Mouse (Mus musculus): ENCODE measurements around the gene Map3k13. TPM values are rescaled to one million over a fixed set of nuclear protein-coding genes. Genes with fewer than 3 reads are reported as not detected.
"Not testable (repeated sequence)": the region's sequence is repeated elsewhere in the genome, so short reads cannot be mapped to it uniquely, and the experiment has no call there.

The Map3k13 gene
- polyA plus RNA-seq, 1 experiment from 2014 or later, result 0.67 TPM

DNA sequence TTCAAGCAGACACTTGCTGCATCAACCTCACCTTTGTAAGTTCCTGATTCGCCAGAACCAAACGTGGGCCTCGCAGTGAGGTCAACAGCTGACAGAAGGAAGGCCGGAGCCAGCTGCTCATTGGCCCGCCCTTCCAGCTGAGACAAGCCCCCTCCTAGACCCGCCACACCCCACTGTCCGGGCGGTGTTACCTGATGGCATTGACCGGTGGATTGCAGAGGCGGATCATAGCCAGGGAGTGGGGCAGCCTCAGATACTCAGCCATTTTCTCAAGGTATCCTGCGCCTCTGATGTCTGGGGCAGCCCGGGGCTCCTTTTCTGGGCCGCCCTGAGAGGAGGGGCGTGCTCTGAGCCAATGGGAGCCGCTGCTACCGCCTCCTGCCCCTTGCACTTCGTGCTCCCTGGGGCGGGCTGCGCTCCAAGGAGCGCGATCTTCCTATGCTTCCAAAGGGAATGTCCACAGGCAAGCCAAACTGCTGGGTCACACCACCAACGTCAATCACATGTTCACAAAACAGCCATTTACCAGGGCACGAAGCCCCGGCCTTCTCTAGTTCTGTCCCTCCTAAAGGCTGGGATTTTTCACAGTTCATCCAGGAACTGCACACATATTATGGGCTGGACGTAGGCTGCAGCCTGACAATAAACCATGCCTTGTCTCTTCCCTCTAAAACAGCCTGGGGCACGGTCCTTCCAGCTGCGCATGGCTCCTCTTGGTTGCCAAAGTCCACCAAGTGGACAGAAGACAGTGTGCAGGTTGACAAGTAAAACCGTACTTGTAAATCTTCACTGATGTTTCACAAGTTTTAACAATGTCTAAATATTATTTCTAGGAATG lies 6.4 kb upstream of the Map3k13 start, which contains the start of gene Ehhadh:
Ehhadh (minus strand) TSS at position 292 of the 838 bp plus-strand sequence.
- H3K27ac ChIP-seq (replicated peaks), result no peak within 1 kb of the TSS
- H3K4me2 ChIP-seq, result peak within 1 kb of the TSS; percentile 87
- H3K4me1 ChIP-seq, result peaks cover 18% of the 10 kb centered on the region
- no peaks in the 10 kb centered on the region for H3K36me3 ChIP-seq
- peak within 1 kb of the TSS; percentile 83 for H3K9ac ChIP-seq
- 7% methylated on average over 28 of the region's 28 CpGs for WGBS
- no peaks in the 10 kb centered on the region for H3K27me3 ChIP-seq (replicated peaks)
- H3K9me3 ChIP-seq, result no peaks in the 10 kb centered on the region
- peak within 1 kb of the TSS; percentile 70 for H3K4me3 ChIP-seq
- ATAC-seq (ENCODE audit: extremely low read depth, insufficient number of reproducible peaks, low FRiP score, low TSS enrichment), result peak; percentile 86

DNA sequence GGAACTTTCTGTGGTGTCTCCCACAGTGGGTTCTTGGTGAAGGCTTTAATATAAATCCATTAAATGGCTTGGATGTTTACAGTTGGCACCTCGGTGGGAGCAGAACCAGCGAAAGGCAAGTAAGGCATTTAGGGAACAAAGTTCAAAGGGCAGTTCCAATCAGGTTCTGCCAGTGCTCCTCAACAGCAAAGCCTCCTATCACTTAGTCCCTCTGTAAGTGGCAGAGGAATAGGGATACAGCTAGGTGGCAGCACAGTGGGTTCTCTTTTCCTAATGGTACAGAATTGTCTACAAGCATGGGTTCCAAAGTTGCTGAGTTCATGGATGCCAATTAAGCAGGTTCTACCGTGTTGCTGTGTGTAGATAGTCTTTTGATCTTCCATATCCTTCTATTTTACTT lies 5.6 kb upstream of the Map3k13 start:
- Histone ChIP-seq H3K36me3 (no peaks in the 10 kb centered on the region), H3K4me3 (no peak overlapping the region), H3K4me1 (peaks cover 21% of the 10 kb centered on the region), H3K9ac (no peak overlapping the region), H3K4me2 (no peak overlapping the region; the same call in 1 of the 2 replicates), H3K27me3 (replicated peaks) (no peaks in the 10 kb centered on the region), H3K9me3 (no peaks in the 10 kb centered on the region), H3K27ac (replicated peaks) (no peak overlapping the region)
- ATAC-seq (ENCODE audit: extremely low read depth, insufficient number of reproducible peaks, low FRiP score, low TSS enrichment), result no peak
- WGBS, result 43% methylated on average over 3 of the region's 3 CpGs

DNA sequence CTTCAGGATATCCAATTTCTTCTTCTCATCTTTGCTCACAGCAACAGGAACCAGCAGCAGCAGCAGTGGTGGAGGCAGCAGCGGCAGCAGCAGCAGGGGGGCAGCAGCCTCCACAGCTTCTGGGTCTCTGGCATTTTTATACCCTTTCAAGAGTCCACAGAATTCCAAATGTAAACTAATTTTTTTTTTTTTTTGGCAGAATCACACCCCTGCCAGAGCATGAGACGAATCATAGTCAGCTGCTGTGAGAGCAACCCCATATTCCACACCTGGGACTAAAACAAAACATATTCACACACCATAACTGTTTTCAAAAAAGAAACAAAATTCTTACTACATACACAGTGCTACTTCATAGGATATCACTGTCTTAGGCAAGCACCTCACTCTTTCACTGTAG lies 5.0 kb upstream of the Map3k13 start:
- Histone ChIP-seq H3K4me3 (no peak overlapping the region), H3K9me3 (no peaks in the 10 kb centered on the region), H3K9ac (no peak overlapping the region), H3K27me3 (replicated peaks) (no peaks in the 10 kb centered on the region), H3K4me2 (no peak overlapping the region), H3K4me1 (peaks cover 24% of the 10 kb centered on the region), H3K27ac (replicated peaks) (no peak overlapping the region), H3K36me3 (no peaks in the 10 kb centered on the region)
- no peak for ATAC-seq (ENCODE audit: extremely low read depth, insufficient number of reproducible peaks, low FRiP score, low TSS enrichment)
- 77% methylated on average over 2 of the region's 2 CpGs for WGBS

DNA sequence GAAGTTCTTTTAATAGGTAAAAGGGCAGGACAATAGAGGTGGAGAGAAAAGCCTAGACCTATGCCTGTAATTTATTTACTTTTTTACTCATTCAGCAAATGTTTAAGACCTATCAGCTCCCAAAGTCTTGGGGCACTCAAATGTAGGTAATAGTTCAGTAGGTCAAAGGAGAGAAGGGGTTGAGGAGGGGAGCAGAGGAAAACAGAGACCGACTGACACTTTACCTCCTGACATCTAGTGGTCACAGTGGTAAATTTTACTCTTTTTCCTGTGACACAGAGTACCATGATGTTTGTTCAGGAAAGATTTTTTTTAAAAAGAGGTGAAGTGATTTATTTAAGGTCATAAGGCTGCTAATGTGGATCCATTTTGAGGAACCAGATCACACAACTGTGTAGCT lies 3.7 kb upstream of the Map3k13 start:
- 13% methylated on average over 1 of the region's 1 CpGs for WGBS
- Histone ChIP-seq H3K9ac (no peak overlapping the region), H3K4me1 (peaks cover 30% of the 10 kb centered on the region), H3K9me3 (no peaks in the 10 kb centered on the region), H3K36me3 (no peaks in the 10 kb centered on the region), H3K4me3 (no peak overlapping the region), H3K27me3 (replicated peaks) (no peaks in the 10 kb centered on the region), H3K4me2 (no peak overlapping the region), H3K27ac (replicated peaks) (no peak overlapping the region)
- ATAC-seq (ENCODE audit: extremely low read depth, insufficient number of reproducible peaks, low FRiP score, low TSS enrichment), result no peak

DNA sequence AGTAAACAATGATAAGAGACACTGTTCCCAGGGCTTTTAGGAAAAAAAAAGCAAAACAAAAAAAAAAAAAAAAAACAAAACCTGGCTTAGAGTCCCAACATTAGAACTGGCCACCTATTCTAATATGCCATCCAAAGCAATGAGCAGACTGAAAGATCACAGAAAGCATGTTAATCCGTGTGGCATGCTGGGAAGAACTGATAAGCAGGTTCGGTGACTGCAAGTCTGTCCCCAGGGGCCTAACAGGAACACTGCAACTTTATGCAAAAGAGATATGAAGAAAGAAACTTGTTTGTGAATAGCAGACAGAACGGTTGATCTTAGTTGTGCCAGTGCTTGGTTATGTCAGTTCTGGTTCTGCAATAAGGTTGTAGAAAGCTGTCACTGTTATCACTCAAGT lies 2.4 kb upstream of the Map3k13 start:
- Histone ChIP-seq H3K9me3 (no peaks in the 10 kb centered on the region), H3K27ac (replicated peaks) (no peak overlapping the region), H3K4me3 (no peak overlapping the region), H3K4me2 (no peak overlapping the region), H3K27me3 (replicated peaks) (no peaks in the 10 kb centered on the region), H3K4me1 (peaks cover 32% of the 10 kb centered on the region), H3K36me3 (no peaks in the 10 kb centered on the region), H3K9ac (no peak overlapping the region)
- 26% methylated on average over 3 of the region's 3 CpGs for WGBS
- ATAC-seq (ENCODE audit: extremely low read depth, insufficient number of reproducible peaks, low FRiP score, low TSS enrichment), result no peak

DNA sequence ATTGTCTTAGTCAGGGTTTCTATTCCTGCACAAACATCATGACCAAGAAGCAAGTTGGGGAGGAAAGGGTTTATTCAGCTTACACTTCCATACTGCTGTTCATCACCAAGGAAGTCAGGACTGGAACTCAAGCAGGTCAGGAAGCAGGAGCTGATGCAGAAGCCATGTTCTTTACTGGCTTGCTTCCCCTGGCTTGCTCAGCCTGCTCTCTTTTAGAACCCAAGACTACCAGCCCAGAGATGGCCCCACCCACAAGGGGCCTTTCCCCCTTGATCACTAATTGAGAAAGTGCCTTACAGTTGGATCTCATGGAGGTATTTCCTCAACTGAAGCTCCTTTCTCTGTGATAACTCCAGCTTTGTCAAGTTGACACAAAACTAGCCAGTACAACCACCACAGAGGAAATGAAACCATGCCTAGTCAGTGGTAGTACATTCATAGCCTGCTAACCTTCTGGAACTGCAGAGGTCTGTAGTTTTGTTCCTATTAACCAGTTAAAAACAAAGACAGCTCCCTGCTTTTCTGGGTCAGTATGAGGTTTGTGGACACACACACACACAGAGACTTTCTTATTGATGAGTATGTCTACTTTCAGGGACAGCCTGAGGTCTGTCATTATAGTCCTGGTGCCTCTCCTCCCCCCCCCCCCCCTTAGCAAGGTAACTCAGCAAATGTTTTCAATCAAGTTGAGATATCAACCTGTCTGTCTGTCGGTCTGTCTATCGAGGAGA lies 901 bp upstream of the Map3k13 start:
- peak overlapping the region; percentile 90 for H3K9ac ChIP-seq
- H3K27me3 ChIP-seq (replicated peaks); H3K9me3 ChIP-seq; ATAC-seq (ENCODE audit: extremely low read depth, insufficient number of reproducible peaks, low FRiP score, low TSS enrichment); H3K36me3 ChIP-seq: not testable (repeated sequence)
- H3K4me1 ChIP-seq, result peaks cover 18% of the 10 kb centered on the region
- H3K4me2 ChIP-seq, result peak overlapping the region; percentile 90
- peak overlapping the region; percentile 89 for H3K4me3 ChIP-seq
- 26% methylated on average over 2 of the region's 2 CpGs for WGBS
- peak overlapping the region; percentile 89 for H3K27ac ChIP-seq (replicated peaks)

DNA sequence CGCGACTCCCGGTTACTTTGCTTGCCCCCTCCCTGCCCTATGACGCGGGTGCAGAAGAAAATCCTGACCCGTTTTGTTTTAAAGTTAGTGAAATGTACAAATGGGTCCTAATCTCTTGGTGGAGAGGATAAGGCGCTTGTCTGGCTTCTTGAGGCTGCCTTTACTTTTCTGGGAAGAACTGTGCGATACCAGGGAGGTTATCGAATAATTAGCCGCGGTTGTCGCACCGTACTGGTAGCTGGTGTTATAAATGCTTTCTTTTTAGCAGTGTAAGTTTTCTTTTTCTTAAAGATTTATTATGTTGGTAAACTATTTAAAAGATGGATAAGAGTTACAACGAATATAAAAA lies 525 bp downstream of the Map3k13 start:
- H3K9ac ChIP-seq, result peak overlapping the region; percentile 90
- WGBS, result 1% methylated on average over 14 of the region's 14 CpGs
- no peak for ATAC-seq (ENCODE audit: extremely low read depth, insufficient number of reproducible peaks, low FRiP score, low TSS enrichment)

DNA sequence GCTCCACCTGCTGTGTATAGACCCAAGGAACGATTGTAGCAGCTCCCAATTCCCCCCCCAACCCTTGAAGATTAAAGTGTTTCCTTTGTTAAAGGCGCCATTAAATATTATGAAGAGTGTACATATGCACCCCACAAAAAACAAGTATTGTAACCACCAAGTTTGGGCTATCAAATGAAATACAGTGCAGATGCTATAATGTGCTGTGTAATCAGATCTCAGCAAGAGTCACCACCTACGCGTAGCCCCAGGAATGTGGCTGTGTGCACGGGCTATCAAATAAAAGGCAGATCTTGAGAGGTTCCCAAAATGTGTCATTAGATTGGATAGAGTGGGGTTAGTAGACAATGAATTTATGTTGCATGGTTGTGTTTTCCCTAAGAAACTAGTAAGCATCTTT lies 925 bp downstream of the Map3k13 start:
- Histone ChIP-seq H3K27ac (replicated peaks) (no peak overlapping the region), H3K9ac (peak overlapping the region; percentile 90), H3K36me3 (peaks cover 8% of the 10 kb centered on the region), H3K4me1 (peaks cover 18% of the 10 kb centered on the region), H3K9me3 (no peaks in the 10 kb centered on the region), H3K4me2 (peak overlapping the region; percentile 90), H3K4me3 (peak overlapping the region; percentile 89), H3K27me3 (replicated peaks) (no peaks in the 10 kb centered on the region)
- no peak for ATAC-seq (ENCODE audit: extremely low read depth, insufficient number of reproducible peaks, low FRiP score, low TSS enrichment)
- 27% methylated on average over 5 of the region's 5 CpGs for WGBS

More for the DNA sequence above, 525 bp downstream of the Map3k13 start:
- H3K27me3 ChIP-seq (replicated peaks), result no peaks in the 10 kb centered on the region
- H3K27ac ChIP-seq (replicated peaks), result peak overlapping the region; percentile 89
- no peaks in the 10 kb centered on the region for H3K9me3 ChIP-seq
- peaks cover 7% of the 10 kb centered on the region for H3K36me3 ChIP-seq
- peak overlapping the region; percentile 89 for H3K4me3 ChIP-seq
- peak overlapping the region; percentile 90 for H3K4me2 ChIP-seq
- H3K4me1 ChIP-seq, result peaks cover 18% of the 10 kb centered on the region

DNA sequence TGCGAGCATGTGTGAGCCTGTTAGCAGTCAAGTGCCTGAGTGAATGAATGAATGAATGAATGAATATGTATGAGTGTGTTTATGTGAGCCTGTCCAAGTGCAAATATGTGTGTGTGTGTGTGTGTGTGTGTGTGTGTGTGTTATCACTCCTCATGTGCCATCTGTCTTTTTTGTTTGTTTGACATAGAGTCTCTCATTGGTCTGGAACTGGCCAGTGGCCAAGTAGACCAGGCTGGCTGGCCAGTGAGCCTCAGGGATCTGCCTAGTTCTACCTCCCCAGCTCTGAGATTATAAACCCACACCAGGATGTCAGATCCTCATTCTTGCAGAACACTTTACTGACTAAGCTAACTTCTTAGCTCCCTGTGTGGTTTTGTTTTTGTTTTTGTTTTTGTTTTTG lies 10.1 kb downstream of the Map3k13 start:
- peaks cover 46% of the 10 kb centered on the region for H3K36me3 ChIP-seq
- H3K4me2 ChIP-seq, result no peak overlapping the region
- H3K27me3 ChIP-seq (replicated peaks), result no peaks in the 10 kb centered on the region
- WGBS, result 88% methylated on average over 1 of the region's 1 CpGs
- H3K4me3 ChIP-seq, result no peak overlapping the region
- no peak overlapping the region for H3K27ac ChIP-seq (replicated peaks)
- no peaks in the 10 kb centered on the region for H3K9me3 ChIP-seq
- H3K9ac ChIP-seq, result no peak overlapping the region
- H3K4me1 ChIP-seq, result no peaks in the 10 kb centered on the region
- no peak for ATAC-seq (ENCODE audit: extremely low read depth, insufficient number of reproducible peaks, low FRiP score, low TSS enrichment)

DNA sequence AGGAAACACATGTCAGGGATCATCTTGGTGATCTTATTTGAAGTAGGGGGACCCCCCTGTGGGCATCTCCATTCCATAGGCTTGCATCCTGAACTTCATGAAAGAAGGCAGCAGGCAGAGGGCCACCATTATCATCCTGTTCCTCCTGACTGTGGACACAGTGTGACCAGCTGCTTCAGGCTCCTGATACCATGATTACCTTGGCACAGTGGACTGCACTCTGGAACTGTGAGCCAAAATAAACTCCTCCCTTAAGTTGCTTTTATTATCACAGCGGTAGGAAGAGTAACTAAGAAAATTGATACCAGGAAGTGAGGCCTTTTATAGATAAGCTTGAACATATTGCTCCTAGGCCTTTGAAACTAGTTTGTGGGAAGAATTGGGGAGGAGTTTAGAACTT lies 12.7 kb downstream of the Map3k13 start:
- Histone ChIP-seq H3K9me3 (no peaks in the 10 kb centered on the region), H3K4me1 (no peaks in the 10 kb centered on the region), H3K9ac (no peak overlapping the region), H3K27ac (replicated peaks) (no peak overlapping the region), H3K27me3 (replicated peaks) (no peaks in the 10 kb centered on the region), H3K36me3 (peaks cover 36% of the 10 kb centered on the region), H3K4me2 (no peak overlapping the region), H3K4me3 (no peak overlapping the region)
- WGBS, result 67% methylated on average over 1 of the region's 1 CpGs
- no peak for ATAC-seq (ENCODE audit: extremely low read depth, insufficient number of reproducible peaks, low FRiP score, low TSS enrichment)

DNA sequence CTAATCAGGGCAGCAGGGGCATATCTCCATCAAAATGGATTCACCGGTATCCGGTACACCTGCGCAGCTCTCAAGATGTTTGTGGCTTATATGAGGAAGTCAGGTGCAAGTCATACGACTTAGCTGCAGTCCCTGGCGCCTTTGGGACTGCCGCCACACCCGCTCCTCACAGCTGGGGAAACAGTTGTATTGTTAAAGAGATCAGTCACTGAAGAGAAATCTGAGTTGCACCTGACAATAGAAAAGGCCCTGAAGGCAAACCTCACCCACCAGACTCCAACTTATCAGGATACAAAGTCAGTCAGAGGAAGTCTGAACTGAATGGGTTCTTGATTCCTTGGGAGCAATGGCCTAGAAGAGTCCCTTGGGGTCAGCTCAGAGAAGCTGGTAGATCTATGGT lies 13.6 kb downstream of the Map3k13 start:
- WGBS, result 85% methylated on average over 7 of the region's 7 CpGs
- ATAC-seq (ENCODE audit: extremely low read depth, insufficient number of reproducible peaks, low FRiP score, low TSS enrichment); H3K27me3 ChIP-seq (replicated peaks); H3K9ac ChIP-seq; H3K4me3 ChIP-seq; H3K27ac ChIP-seq (replicated peaks); H3K4me2 ChIP-seq; H3K9me3 ChIP-seq; H3K4me1 ChIP-seq: not testable (repeated sequence)
- H3K36me3 ChIP-seq, result peaks cover 29% of the 10 kb centered on the region

Data from heart, embryonic 13.5 days (tissue).